Mouse (Mus musculus) retina, adult 2 months (tissue): ENCODE results near the gene Smim7.

Experiments used
- DNase-seq: peaks from one replicate; pipeline ENCODE4 v3.0.0-alpha.2; 2012; ENCODE audit warnings: low read depth, low spot score

Gene Smim7

GRCm38 (mm10) chr8:72547122-72547801 lies 23.6 kb downstream of the Smim7 start:
- no peak for DNase-seq

DNA sequence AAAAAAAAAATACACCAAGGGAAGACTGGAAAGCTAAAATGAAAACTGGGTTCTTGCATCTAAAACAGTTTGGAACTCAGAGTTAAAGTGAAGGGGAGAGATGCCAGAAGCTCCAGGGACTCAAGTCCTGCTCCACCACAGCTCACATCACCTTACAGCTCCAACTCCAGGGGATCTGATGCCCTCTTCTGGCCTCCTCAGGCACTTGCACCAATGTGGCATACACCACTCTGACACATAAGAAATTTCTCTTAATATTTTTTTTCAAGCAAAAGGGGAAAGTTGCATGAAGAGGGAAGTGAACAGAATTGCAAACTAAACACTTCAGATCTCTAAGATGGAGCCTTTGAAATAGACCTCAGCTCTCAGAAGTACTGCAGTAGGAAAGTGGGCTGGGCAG lies 31.7 kb downstream of the Smim7 start:
- DNase-seq, result no peak

DNA sequence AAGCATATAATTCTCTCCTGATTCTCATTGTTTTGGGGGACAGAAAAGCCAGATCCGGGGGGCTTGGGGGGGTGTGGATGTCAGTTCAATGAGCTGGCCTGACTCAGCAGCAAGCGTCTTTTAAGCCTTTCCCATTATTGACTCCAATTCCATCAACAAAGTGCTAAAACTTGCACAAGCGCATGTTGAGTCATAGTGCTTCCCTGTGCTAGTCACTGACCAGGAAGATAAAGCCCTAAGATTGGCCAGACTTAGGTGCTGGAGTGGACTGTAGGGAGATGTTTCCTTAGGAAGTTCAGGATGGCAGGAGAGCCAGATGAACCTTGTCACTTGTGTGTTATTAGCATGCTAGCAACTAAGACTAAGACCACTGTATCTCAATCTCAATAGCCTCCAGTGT lies 36.0 kb downstream of the Smim7 start:
- DNase-seq, result no peak

DNA sequence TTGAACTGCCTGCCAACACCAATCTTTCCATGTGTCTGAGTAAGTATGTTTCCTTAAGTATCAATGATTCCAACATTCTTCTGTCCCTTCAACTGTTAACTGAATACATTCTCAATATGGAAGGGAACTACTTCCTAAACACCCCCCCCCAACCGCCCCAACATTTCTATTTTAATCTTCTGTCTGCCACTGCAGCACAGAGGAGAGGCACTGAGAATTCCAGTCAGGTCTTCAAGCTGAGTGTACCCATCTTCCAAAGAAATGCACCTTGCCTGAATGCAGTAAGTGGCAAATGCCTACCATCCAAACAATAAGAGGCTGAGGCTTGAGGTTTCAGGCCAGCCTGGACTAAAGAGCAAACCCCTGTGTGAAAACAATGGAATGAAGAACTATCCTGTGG lies 38.8 kb downstream of the Smim7 start:
- no peak for DNase-seq

- no peak for DNase-seq
Measured at GRCm38 (mm10) chr8:72521888-72522287, 49.0 kb downstream of the Smim7 start.

GRCm38 (mm10) chr8:72517421-72517988 lies 53.4 kb downstream of the Smim7 start:
- DNase-seq, result no peak
